In the genomic region with DNA sequence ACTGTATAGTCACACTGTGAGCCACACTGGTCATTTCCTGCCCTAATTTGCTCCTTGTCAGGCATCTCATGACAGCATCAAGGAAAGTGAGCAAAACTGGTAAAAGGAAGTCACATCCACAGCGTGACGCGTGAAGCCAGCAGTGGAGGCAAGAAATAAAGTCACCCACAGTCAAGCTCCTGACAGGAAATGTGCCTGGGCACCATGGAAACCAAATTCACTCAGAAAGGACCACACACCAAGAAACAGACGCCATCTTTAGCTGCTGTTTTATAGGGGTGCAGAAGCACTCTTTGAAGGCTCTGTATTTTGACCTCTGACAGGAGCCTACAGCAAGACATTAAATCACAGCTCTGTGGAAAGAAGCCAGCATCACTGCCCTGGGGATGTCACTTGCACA, we compare ENCODE assay signal across 24 mouse cellular contexts.
DNase-seq lines count a peak whose midpoint lies in the region; ATAC-seq and TF ChIP-seq lines count a peak whose summit lies in the region.
"Had no signal": no experiment of that assay in that cellular context is flagged by ENCODE, and none has a peak within 500 bp of the region (broad histone marks: within the 10 kb centered on the region; RNA-seq: fewer than 3 reads in every experiment).

No protein-coding gene starts in this region.

- no peaks in the 10 kb centered on the region for H3K9me3 ChIP-seq in lung, embryonic 14.5 days (ENCODE audit: low read depth, low read length)
- H3K9me3 ChIP-seq in midbrain, embryonic 10.5 days (replicated peaks), result no peaks in the 10 kb centered on the region
- H3K9me3 ChIP-seq: heart, embryonic 15.5 days; hindbrain, embryonic 10.5 days; intestine, embryonic 15.5 days; liver, embryonic 13.5 days; midbrain, embryonic 12.5 days had no signal

- H3K9ac ChIP-seq in lung, embryonic 14.5 days, result no peak overlapping the region
- H3K9ac ChIP-seq: heart, embryonic 15.5 days; intestine, embryonic 15.5 days; liver, embryonic 13.5 days; midbrain, embryonic 12.5 days had no signal

- WGBS in lung, embryonic 14.5 days, result 45% methylated on average over 4 of the region's 4 CpGs
- WGBS in midbrain, embryonic 10.5 days, result 76% methylated on average over 4 of the region's 4 CpGs

- no peak overlapping the region for H3K4me2 ChIP-seq in lung, embryonic 14.5 days
- H3K4me2 ChIP-seq: heart, embryonic 15.5 days; intestine, embryonic 15.5 days; liver, embryonic 13.5 days; midbrain, embryonic 12.5 days had no signal

- no peaks in the 10 kb centered on the region for H3K36me3 ChIP-seq in lung, embryonic 14.5 days (ENCODE audit: insufficient read depth)
- H3K36me3 ChIP-seq in midbrain, embryonic 10.5 days, result no peaks in the 10 kb centered on the region
- H3K36me3 ChIP-seq: heart, embryonic 15.5 days; hindbrain, embryonic 10.5 days; intestine, embryonic 15.5 days; liver, embryonic 13.5 days; midbrain, embryonic 12.5 days had no signal

- no peak overlapping the region for H3K27ac ChIP-seq in lung, embryonic 14.5 days (ENCODE audit: low read depth)
- H3K27ac ChIP-seq in midbrain, embryonic 10.5 days (replicated peaks), result no peak overlapping the region
- H3K27ac ChIP-seq: gastrocnemius, adult 2 months; heart, embryonic 15.5 days; hindbrain, embryonic 10.5 days; intestine, embryonic 15.5 days; liver, embryonic 13.5 days; midbrain, embryonic 12.5 days had no signal

- TF ChIP-seq CTCF in lung, embryonic 14.5 days (IDR thresholded peaks at IDR 0.05; ENCODE audit: low read depth), result no peak

- no peak overlapping the region for H3K4me3 ChIP-seq in lung, embryonic 14.5 days (ENCODE audit: low read depth, low read length)
- H3K4me3 ChIP-seq in midbrain, embryonic 10.5 days, result no peak overlapping the region
- H3K4me3 ChIP-seq: erythroblast, embryonic 14.5 days; gastrocnemius, adult 2 months; heart, embryonic 15.5 days; hindbrain, embryonic 10.5 days; intestine, embryonic 15.5 days; liver, embryonic 13.5 days; midbrain, embryonic 12.5 days had no signal

- ATAC-seq in lung, embryonic 14.5 days (ENCODE audit: insufficient read depth), result peak; percentile 44; the same call in 1 of the 2 replicates
- ATAC-seq: CD4-positive, CD25-positive, alpha-beta regulatory T cell, adult 4 months; forebrain, embryonic 16.5 days; intestine, embryonic 15.5 days; lung, postnatal 0 days had no signal

- H3K27me3 ChIP-seq in lung, embryonic 14.5 days (ENCODE audit: insufficient read depth, low read length), result no peaks in the 10 kb centered on the region
- H3K27me3 ChIP-seq in midbrain, embryonic 10.5 days (ENCODE audit: low read depth, poor library complexity, severe bottlenecking), result peaks cover 20% of the 10 kb centered on the region; the same call in 1 of the 2 replicates
- H3K27me3 ChIP-seq: heart, embryonic 15.5 days; intestine, embryonic 15.5 days; liver, embryonic 13.5 days had no signal

- H3K4me1 ChIP-seq in lung, embryonic 14.5 days (ENCODE audit: insufficient read depth), result no peaks in the 10 kb centered on the region
- peaks cover 7% of the 10 kb centered on the region; the same call in 1 of the 2 replicates for H3K4me1 ChIP-seq in midbrain, embryonic 10.5 days
- H3K4me1 ChIP-seq: liver, embryonic 13.5 days; midbrain, embryonic 12.5 days had no signal

- DNase-seq in adrenal gland, postnatal 10 days, result peak; percentile 18
- DNase-seq in adrenal gland, postnatal 36 days, result no peak
- peak; percentile 63 for DNase-seq in lung, embryonic 14.5 days
- DNase-seq in lung, postnatal 25 days (ENCODE audit: low spot score), result no peak
- peak; percentile 82 for DNase-seq in hindlimb bud, embryonic 11.5 days (ENCODE audit: extremely low spot score, low read depth, low spot score)
- DNase-seq in yolk sac, embryonic 10.5 days (ENCODE audit: low spot score), result peak; percentile 25
- no peak for DNase-seq in midbrain, embryonic 10.5 days (ENCODE audit: low spot score)
- no peak for DNase-seq in heart, adult 9 months (ENCODE audit: low spot score in 2 of 2)
- DNase-seq: adrenal gland, adult 8-10 months; cerebellum, adult 2 months; gastrocnemius, adult 2 months; heart, adult 11 months; layer of hippocampus, postnatal 36 days; left cerebral cortex, postnatal 4 days; liver, embryonic 13.5 days; thymus, postnatal 36 days had no signal

Comparison
In these comparisons a context has a peak if more than half of its experiments do, and no peak if none do; other contexts are left out.
1. DNase-seq: peak in adrenal gland, postnatal 10 days (single experiment), lung, embryonic 14.5 days (single experiment), hindlimb bud, embryonic 11.5 days (single experiment) and yolk sac, embryonic 10.5 days (single experiment); none in adrenal gland, postnatal 36 days (0 of 2), lung, postnatal 25 days (single experiment), midbrain, embryonic 10.5 days (single experiment) and heart, adult 9 months (0 of 2).